Mouse (Mus musculus) heart, embryonic 11.5 days (tissue): Measurements from ENCODE around the gene Calcoco1. TPM values are rescaled to one million over a fixed set of nuclear protein-coding genes. Genes with fewer than 3 reads are reported as not detected.

Experiments used
- ATAC-seq: fragments of 200-750 bp; cut with Nextera tagmentation; replicated peaks from 2 replicates; pipeline ENCODE4 v1.8.0; 2017; ENCODE audit warnings: moderate library complexity; ENCODE audit not compliant: insufficient number of reproducible peaks, low FRiP score, low TSS enrichment
- H3K27ac ChIP-seq: fragments of 300-500 bp; sonication (generic); 2 replicates; pipeline ENCODE4 v1.5.1; 2014; ENCODE audit warnings: mild to moderate bottlenecking, low read depth, low read length
- H3K27me3 ChIP-seq: fragments of 300-500 bp; sonication (generic); 2 replicates; pipeline ENCODE4 v1.6.1; 2014; ENCODE audit warnings: mild to moderate bottlenecking, low read length, mixed read lengths; ENCODE audit not compliant: control insufficient read depth, insufficient read depth
- H3K36me3 ChIP-seq: fragments of 300-500 bp; sonication (generic); 2 replicates; pipeline ENCODE4 v1.6.1; 2014; ENCODE audit warnings: mild to moderate bottlenecking, low read length, moderate library complexity, mixed read lengths; ENCODE audit not compliant: control insufficient read depth, insufficient read depth
- H3K4me1 ChIP-seq: fragments of 300-500 bp; sonication (generic); 2 replicates; pipeline ENCODE4 v1.6.1; 2014; ENCODE audit warnings: low read length; ENCODE audit not compliant: control insufficient read depth, insufficient read depth
- H3K4me2 ChIP-seq: fragments of 300-500 bp; sonication (generic); 2 replicates; pipeline ENCODE4 v1.6.1; 2014; ENCODE audit warnings: mild to moderate bottlenecking, moderate library complexity
- H3K4me3 ChIP-seq: fragments of 300-500 bp; sonication (generic); 2 replicates; pipeline ENCODE4 v1.5.1; 2014; ENCODE audit warnings: low read depth, low read length
- H3K9ac ChIP-seq: fragments of 300-500 bp; sonication (generic); 2 replicates; pipeline ENCODE4 v1.6.1; 2014; ENCODE audit warnings: mild to moderate bottlenecking, low read depth, low read length, moderate library complexity
- H3K9me3 ChIP-seq: fragments of 300-500 bp; sonication (generic); replicated peaks from 2 replicates; pipeline ENCODE4 v1.6.1; 2016; ENCODE audit warnings: low read length; ENCODE audit not compliant: control insufficient read depth
- WGBS: fragments of 180-500 bp; shearing (Covaris S2); extraction: QIAGEN DNeasy Blood & Tissue Kit; methylation state at CpG from one replicate; pipeline ENCODE4 v1.1.7; 2014; ENCODE audit not compliant: insufficient replicate concordance; 5-methylcytosine and 5-hydroxymethylcytosine counted together
- polyA plus RNA-seq: library from polyadenylated mRNA; unstranded; fragments of >200 nt; fragmentation: Nextera tagmentation; extraction: Ambion mirVana; gene quantifications from 2 replicates; pipeline ENCODE4 v1.2.1, GENCODE M21; 2014

Calcoco1 gene
- polyA plus RNA-seq, 1 experiment from 2014 or later, result 33.7 TPM

DNA sequence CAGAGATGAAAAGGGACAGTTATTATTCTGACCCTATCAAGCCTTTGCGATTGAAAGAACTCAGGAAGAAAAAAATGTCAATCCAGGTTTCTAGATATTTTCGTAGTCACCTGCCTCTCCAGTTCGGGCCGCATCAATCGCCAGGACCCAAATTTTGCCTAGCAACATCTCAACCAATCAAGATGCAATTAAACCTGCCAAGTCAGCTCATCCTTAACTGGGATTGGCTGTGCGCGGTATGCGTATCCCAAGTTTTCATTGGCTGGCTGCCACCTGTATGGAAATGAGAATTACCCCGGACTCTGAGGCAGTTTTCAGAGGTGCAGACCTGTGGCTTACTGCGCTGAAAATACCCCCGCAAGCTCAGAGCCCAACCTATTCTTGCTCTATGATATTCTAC, 28.4 kb downstream of the Calcoco1 start:
- under 1% methylated on average over 11 of the region's 11 CpGs for WGBS
- H3K9me3 ChIP-seq, result no peaks in the 10 kb centered on the region
- H3K36me3 ChIP-seq, result no peaks in the 10 kb centered on the region
- peaks cover 82% of the 10 kb centered on the region for H3K27me3 ChIP-seq
- 0 out of 2 replicates have a peak, but pooled peaks cover 10% of the 10 kb centered on the region for H3K4me1 ChIP-seq
- H3K27ac ChIP-seq, result no peak overlapping the region
- no peak overlapping the region for H3K9ac ChIP-seq
- peak overlapping the region; percentile 89 for H3K4me2 ChIP-seq
- 0 out of 2 replicates have a peak, but pooled peaks have one; percentile 36 for ATAC-seq
- H3K4me3 ChIP-seq, result peak overlapping the region; percentile 55; the same call in 1 of the 2 replicates

DNA sequence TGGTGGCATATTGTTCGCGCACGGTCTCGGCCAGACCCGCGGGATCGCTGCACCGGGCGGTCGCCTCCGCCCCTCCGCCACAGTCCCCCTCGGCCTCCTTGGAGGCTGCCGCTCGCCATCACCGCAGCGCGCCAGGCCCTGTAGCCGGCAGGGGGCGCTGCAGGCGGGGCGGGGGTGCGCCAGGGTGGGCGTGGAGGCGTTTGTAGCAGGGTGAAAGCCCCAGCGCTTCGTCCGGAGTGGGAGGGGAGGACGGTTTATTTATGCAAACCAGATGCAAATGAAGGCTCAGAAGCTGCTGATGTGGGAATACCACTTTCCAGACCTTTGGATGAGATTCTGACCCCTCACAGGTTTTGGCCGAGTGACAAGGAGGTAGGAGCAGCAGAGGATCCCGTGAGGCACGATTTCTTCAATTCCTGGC, 29.0 kb downstream of the Calcoco1 start:
- Histone ChIP-seq H3K4me3 (peak overlapping the region; percentile 55), H3K4me2 (peak overlapping the region; percentile 89), H3K27me3 (peaks cover 77% of the 10 kb centered on the region), H3K36me3 (no peaks in the 10 kb centered on the region), H3K9me3 (no peaks in the 10 kb centered on the region), H3K4me1 (0 out of 2 replicates have a peak, but pooled peaks cover 10% of the 10 kb centered on the region), H3K9ac (no peak overlapping the region), H3K27ac (no peak overlapping the region)
- under 1% methylated on average over 32 of the region's 32 CpGs for WGBS
- ATAC-seq, result 0 out of 2 replicates have a peak, but pooled peaks have one; percentile 35

DNA sequence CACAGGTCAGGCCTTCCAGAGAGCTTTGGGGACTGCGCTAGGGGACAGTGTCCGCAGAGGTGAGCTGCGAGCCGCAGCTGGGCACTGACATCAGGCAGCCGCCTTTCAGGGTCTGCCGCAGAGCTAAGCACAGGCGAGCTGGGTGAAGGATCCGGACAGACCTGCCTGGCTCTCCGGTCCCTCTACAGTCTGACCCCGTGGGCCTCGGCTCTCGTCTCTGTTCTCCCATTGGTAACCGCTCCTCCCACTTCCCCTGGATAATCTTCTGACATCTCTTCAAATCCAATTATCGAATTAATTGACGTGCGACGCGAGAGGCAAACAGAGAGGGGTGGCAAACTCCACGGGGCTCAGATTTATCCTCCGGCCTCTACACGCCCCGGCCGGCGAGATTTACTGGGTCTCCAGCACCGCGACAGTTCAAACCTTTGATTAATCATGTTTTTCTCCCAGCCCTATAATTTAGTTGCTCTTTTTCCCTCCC, 29.6 kb downstream of the Calcoco1 start:
- ATAC-seq, result no peak

DNA sequence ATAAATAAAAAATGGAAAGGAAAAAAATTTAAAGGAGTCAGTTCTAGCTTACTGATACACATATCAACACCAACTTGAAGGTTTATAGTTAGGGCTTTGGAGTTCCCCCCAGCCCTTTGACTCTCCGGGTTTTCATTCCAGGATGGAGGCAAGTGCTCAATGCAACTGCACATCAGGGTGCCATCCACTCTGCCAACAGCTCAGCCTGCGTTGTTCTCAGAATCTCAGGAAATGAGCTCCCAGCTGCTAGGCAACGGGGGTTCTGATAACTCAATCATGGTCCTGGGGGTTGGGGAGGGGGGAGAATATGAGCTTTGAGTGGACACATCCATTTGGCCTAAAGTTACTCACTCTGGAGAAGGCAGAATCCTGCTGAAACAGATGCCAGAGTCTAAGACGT, 36.2 kb downstream of the Calcoco1 start:
- Histone ChIP-seq H3K9me3 (no peaks in the 10 kb centered on the region), H3K4me3 (no peak overlapping the region), H3K27ac (no peak overlapping the region), H3K4me2 (no peak overlapping the region), H3K36me3 (no peaks in the 10 kb centered on the region), H3K27me3 (peaks cover 11% of the 10 kb centered on the region; the same call in 1 of the 2 replicates), H3K4me1 (no peaks in the 10 kb centered on the region), H3K9ac (no peak overlapping the region)
- 15% methylated on average over 4 of the region's 4 CpGs for whole genome bisulfite sequencing
- no peak for ATAC-seq

More for the DNA sequence above, 29.6 kb downstream of the Calcoco1 start:
- Histone ChIP-seq H3K9ac (peak overlapping the region; percentile 60; the same call in 1 of the 2 replicates), H3K4me2 (peak overlapping the region; percentile 89), H3K27me3 (peaks cover 71% of the 10 kb centered on the region), H3K4me1 (0 out of 2 replicates have a peak, but pooled peaks cover 10% of the 10 kb centered on the region), H3K4me3 (peak overlapping the region; percentile 55), H3K27ac (no peak overlapping the region), H3K9me3 (no peaks in the 10 kb centered on the region), H3K36me3 (no peaks in the 10 kb centered on the region)
- WGBS, result 1% methylated on average over 26 of the region's 26 CpGs

DNA sequence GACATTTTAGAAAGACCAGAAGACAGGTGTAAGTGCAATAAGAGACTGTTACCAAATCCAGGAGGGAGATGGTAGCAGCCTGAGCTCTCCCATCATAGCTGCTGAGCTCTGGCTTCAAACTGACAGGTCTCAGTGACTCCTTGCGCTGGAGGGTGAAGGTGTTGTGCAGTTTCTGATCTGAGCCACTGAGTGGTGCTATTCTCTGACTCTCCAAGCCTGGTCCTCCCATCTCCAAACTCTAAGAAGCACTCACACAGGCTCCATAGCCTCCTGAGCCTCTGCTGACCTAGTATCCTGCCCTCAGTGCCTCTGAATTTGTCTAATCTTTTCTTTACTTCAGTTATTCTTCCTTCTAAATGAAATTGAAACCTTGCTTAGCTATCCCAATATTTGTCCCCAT, 38.3 kb downstream of the Calcoco1 start:
- no peaks in the 10 kb centered on the region for H3K4me1 ChIP-seq
- 11% methylated on average over 1 of the region's 1 CpGs for WGBS
- no peaks in the 10 kb centered on the region for H3K9me3 ChIP-seq
- no peaks in the 10 kb centered on the region for H3K36me3 ChIP-seq
- ATAC-seq, result no peak
- H3K27ac ChIP-seq, result no peak overlapping the region
- no peak overlapping the region for H3K4me2 ChIP-seq
- H3K27me3 ChIP-seq, result no peaks in the 10 kb centered on the region
- H3K4me3 ChIP-seq, result no peak overlapping the region
- H3K9ac ChIP-seq, result no peak overlapping the region

DNA sequence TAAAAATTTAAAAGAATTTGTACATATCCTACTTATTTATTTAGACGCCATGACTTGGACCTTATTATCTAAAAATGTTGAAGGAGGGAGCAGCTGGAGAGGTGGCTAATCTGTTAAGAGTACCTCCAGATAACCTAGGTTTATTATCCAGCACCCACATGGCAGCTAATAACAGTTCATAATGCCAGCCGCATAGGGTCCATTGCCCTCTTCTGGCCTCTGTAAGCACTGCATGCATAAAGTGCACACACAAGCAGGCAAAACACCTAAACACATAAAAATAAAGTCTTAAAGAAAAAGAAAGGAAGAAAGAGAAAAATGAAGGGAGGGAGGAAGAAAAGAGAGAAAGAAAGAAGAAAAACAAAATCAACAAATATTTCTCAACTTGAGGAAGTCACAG, 45.6 kb downstream of the Calcoco1 start:
- H3K27ac ChIP-seq, result no peak overlapping the region
- no peak overlapping the region for H3K4me2 ChIP-seq
- H3K4me1 ChIP-seq, result peaks cover 2% of the 10 kb centered on the region
- ATAC-seq, result no peak
- no peak overlapping the region for H3K4me3 ChIP-seq
- H3K9ac ChIP-seq, result no peak overlapping the region
- H3K27me3 ChIP-seq, result no peaks in the 10 kb centered on the region
- WGBS, result 89% methylated on average over 2 of the region's 2 CpGs
- no peaks in the 10 kb centered on the region for H3K36me3 ChIP-seq
- H3K9me3 ChIP-seq, result no peaks in the 10 kb centered on the region

DNA sequence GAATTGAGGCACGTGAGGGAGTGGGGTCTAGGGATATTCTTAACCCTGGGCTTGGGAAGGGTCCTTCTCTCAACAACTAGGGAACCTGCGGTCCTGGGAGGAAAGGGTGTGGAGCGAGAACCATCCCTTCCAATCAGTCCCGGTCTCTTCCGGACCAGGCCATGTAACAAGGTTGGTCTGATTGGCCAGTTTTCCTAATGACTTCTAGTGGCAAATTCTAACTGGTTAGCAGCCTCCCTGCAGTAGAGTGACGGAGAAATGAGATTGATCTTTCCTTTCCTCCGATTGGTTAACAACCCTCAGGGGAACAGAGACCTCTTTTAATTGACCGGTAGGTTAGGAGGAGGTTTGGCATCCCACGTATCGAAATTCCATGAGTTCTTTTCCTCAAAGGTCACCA, 48.4 kb downstream of the Calcoco1 start:
- Histone ChIP-seq H3K9ac (peak overlapping the region; percentile 49; the same call in 1 of the 2 replicates), H3K4me3 (peak overlapping the region; percentile 31)
- ATAC-seq, result peak; percentile 32

DNA sequence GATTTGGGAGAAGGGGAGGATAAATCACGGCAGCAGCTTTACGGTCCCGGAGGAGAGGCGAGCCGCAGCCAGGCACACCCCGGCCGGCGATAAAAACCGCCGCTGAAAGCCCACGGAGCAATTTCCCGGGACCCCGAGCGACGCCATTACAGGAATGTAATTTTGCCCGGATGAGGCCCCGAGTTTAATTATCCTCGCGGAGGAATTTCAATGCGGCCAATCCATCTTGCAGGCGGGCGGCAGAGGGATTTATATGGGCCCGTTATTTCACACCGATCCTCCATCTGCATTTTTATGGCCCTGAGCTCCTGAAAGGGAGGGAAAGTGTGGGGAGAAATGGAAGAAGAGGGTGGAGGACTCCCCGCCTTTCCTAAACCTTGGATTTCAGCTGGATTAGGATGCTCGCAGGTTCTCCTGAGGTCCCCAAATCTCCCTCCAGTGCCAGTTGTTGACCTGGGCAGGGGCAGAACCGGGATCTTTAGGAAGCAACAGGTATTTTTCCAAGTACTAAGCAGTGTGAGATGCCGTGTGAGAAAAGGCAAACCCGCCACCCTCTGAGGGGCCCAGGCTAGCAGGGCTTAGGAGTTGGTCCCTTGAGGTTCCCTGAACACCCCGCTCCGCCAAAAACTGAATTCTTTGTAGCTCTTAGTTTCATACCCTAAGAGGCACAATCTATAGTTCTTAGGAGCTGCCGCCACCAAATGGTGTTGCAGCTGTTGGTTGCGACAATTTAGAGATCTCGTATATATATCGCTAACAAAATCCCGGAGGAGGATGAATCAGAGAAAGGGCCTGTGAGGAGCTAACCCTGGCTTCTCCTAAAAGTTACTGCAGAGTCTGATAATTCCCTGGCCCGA, 49.5 kb downstream of the Calcoco1 start, which contains the start of gene Atp5g2:
Atp5g2 (minus strand) TSS at position 138 of the 857 bp plus-strand sequence.
- Histone ChIP-seq H3K36me3 (no peaks in the 10 kb centered on the region), H3K9me3 (no peaks in the 10 kb centered on the region), H3K27ac (peak within 1 kb of the TSS; percentile 98), H3K4me3 (peak within 1 kb of the TSS; percentile 45), H3K4me2 (peak within 1 kb of the TSS; percentile 82), H3K27me3 (no peaks in the 10 kb centered on the region), H3K4me1 (peaks cover 11% of the 10 kb centered on the region), H3K9ac (peak within 1 kb of the TSS; percentile 90)
- no peak for ATAC-seq
- 5% methylated on average over 37 of the region's 37 CpGs for WGBS

More for the DNA sequence above, 48.4 kb downstream of the Calcoco1 start:
- no peaks in the 10 kb centered on the region for H3K9me3 ChIP-seq
- H3K27ac ChIP-seq, result peak overlapping the region; percentile 98
- 4% methylated on average over 10 of the region's 10 CpGs for WGBS
- H3K27me3 ChIP-seq, result no peaks in the 10 kb centered on the region
- H3K36me3 ChIP-seq, result no peaks in the 10 kb centered on the region
- peak overlapping the region; percentile 82 for H3K4me2 ChIP-seq
- H3K4me1 ChIP-seq, result peaks cover 11% of the 10 kb centered on the region
